Mouse (Mus musculus): ENCODE measurements around the gene Sept5. TPM values are rescaled to one million over a fixed set of nuclear protein-coding genes. Genes with fewer than 3 reads are reported as not detected.
A peak's percentile ranks its signal among the peaks of the same experiment; 100 is the strongest.

The Sept5 gene
- total RNA-seq, 2 experiments from 2014 or later = 11.3 to 11.6 TPM

GRCm38 (mm10) chr16:18618297-18618696, 11.5 kb downstream of the Sept5 start:
- DNase-seq = no peak
- intact Hi-C loops (cut with DNase I) = no loop called here

GRCm38 (mm10) chr16:18617370-18618065, 12.2 kb downstream of the Sept5 start:
- DNase-seq = peak; percentile 90 to 94

GRCm38 (mm10) chr16:18613301-18613700, 16.5 kb downstream of the Sept5 start:
- intact Hi-C loops (cut with DNase I) = no loop called here
- no peak for DNase-seq

More at GRCm38 (mm10) chr16:18617370-18618065, 12.2 kb downstream of the Sept5 start:
- intact Hi-C loops (cut with DNase I) = loop anchor here (1.0 to 2.0 kb wide), 2 partner anchors 174 to 273 kb away; no protein-coding TSS in a partner anchor

- intact Hi-C loops (cut with DNase I) = no loop called here
- no peak for DNase-seq
These were observed 18.0 kb downstream of the Sept5 start for GRCm38 (mm10) chr16:18611752-18612151.

GRCm38 (mm10) chr16:18609099-18609498, 20.7 kb downstream of the Sept5 start:
- intact Hi-C loops (cut with DNase I) = no loop called here

GRCm38 (mm10) chr16:18608226-18608625, 21.5 kb downstream of the Sept5 start:
- intact Hi-C loops (cut with DNase I) = no loop called here
- no peak for DNase-seq

More at GRCm38 (mm10) chr16:18609099-18609498, 20.7 kb downstream of the Sept5 start:
- DNase-seq = no peak

- intact Hi-C loops (cut with DNase I) = no loop called here
- DNase-seq = no peak
These were observed 24.0 kb downstream of the Sept5 start for GRCm38 (mm10) chr16:18605705-18606104.

- peak; percentile 78 to 84 for DNase-seq
- intact Hi-C loops (cut with DNase I) = loop anchor here (5.0 kb wide), 1 partner anchor 52 kb away; no protein-coding TSS in a partner anchor
These were observed 25.5 kb downstream of the Sept5 start for GRCm38 (mm10) chr16:18604267-18604701.

- DNase-seq = no peak
- intact Hi-C loops (cut with DNase I) = loop anchor here (5.0 kb wide), 1 partner anchor 49 kb away; no protein-coding TSS in a partner anchor
These were observed 28.3 kb downstream of the Sept5 start for GRCm38 (mm10) chr16:18601447-18601846.

GRCm38 (mm10) chr16:18598006-18598405, 31.7 kb downstream of the Sept5 start:
- intact Hi-C loops (cut with DNase I) = no loop called here
- DNase-seq = no peak

- DNase-seq = no peak
- intact Hi-C loops (cut with DNase I) = no loop called here
These were observed 33.5 kb downstream of the Sept5 start for GRCm38 (mm10) chr16:18596255-18596654.

GRCm38 (mm10) chr16:18593930-18594329, 35.8 kb downstream of the Sept5 start:
- DNase-seq = no peak
- intact Hi-C loops (cut with DNase I) = no loop called here

GRCm38 (mm10) chr16:18591047-18592018, 38.4 kb downstream of the Sept5 start:
- DNase-seq = peak; percentile 29 to 46
- intact Hi-C loops (cut with DNase I) = no loop called here

- intact Hi-C loops (cut with DNase I) = no loop called here
- DNase-seq = no peak
These were observed 39.7 kb downstream of the Sept5 start, which contains the start of gene Tbx1 for GRCm38 (mm10) chr16:18589804-18590790. Gene Tbx1 (minus strand): TSS chr16:18590671.

- intact Hi-C loops (cut with DNase I) = no loop called here
- DNase-seq = no peak
These were observed 40.6 kb downstream of the Sept5 start for GRCm38 (mm10) chr16:18589080-18589621.

- intact Hi-C loops (cut with DNase I) = no loop called here
- DNase-seq = no peak
These were observed 41.1 kb downstream of the Sept5 start for GRCm38 (mm10) chr16:18588738-18589055.

- intact Hi-C loops (cut with DNase I) = no loop called here
- no peak for DNase-seq
These were observed 41.7 kb downstream of the Sept5 start for GRCm38 (mm10) chr16:18587847-18588737.

- intact Hi-C loops (cut with DNase I) = no loop called here
- no peak for DNase-seq
These were observed 42.7 kb downstream of the Sept5 start for GRCm38 (mm10) chr16:18586906-18587546.
